Mouse (Mus musculus) hematopoietic stem cell, adult 5-6 weeks (primary cell): Measurements from ENCODE around the gene Aldh1b1. TPM values are rescaled to one million over a fixed set of nuclear protein-coding genes. Genes with fewer than 3 reads are reported as not detected.

ENCODE experiments used
- ATAC-seq, 2 experiments: fragments of 125-278 bp in 1 of 2; replicated peaks in 1 of 2; 2 replicates each; pipeline ENCODE4 v1.8.0; 2016 to 2017; ENCODE audit warnings: inconsistent platforms in 2 of 2, mild to moderate bottlenecking in 2 of 2, moderate number of reproducible peaks in 2 of 2, low read depth in 1 of 2, moderate TSS enrichment in 1 of 2; ENCODE audit not compliant: low FRiP score in 2 of 2, poor library complexity in 2 of 2, severe bottlenecking in 2 of 2, insufficient read depth in 1 of 2, low TSS enrichment in 1 of 2
- total RNA-seq: library from RNA; stranded (forward); fragments of 172-1452, 232-1000 nt; gene quantifications from 2 replicates; pipeline ENCODE4 v1.2.3, GENCODE M21; 2017

Gene Aldh1b1
- total RNA-seq, 1 experiment from 2014 or later: 19.5 TPM

DNA sequence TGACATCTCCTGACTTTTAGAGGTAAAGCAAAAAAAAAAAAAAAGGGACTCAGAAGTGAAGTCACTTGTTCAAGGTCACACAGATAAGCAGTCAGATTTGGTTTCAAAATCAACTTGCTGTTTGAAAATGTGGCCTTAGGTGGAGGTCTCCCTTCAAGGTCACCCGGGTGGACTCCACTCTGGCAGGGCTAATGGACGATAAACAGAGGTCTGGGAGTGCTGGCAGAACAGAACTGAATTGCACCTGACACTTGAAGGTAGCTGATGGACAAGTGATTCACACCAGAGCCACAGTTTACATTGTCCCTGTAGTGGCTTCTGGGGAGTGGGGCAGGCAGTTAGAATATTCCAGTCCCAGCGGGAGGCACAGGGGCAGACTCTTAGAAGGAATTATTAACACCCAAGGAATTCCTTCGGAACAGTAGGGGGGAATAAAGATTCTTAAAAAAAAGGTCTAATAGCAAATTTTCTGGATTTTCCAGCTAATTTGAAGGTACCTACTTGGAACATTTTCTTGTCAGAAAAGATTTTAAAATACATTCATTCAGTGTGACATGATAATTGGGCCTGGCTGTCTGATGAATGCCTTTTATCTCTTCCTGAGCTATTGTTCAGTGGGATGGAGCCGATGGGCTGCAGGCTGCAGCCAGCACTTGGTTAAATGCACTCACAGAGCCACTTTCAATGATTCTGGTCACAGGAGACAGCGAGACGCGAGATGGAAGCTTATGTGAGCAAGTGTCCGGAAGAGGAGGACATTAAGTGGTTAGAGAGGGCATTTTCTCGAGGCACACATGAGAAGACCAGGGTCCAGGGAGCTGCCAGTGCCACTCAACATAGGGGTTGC is 28.8 kb upstream of the Aldh1b1 start:
- no peak for ATAC-seq

DNA sequence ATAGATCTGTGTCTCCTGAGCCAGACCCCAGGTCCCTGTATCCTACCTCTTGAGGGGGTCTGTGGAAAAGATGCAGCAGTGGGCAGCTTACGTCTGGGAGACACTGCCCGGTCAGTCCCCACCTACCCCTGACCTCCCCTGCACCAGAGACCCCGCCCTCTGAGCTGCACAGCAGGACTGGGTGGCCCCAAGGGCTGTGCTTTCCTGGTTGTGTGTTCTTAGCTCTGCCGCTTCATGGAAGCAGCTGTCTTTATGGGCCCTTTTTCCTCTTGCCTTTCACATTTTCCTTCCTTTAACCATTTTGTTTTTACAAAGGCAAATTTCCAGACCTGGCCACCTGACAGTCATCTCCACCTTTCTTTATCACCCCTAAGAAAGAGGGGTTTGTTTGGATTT is 28.2 kb upstream of the Aldh1b1 start:
- no peak for ATAC-seq

DNA sequence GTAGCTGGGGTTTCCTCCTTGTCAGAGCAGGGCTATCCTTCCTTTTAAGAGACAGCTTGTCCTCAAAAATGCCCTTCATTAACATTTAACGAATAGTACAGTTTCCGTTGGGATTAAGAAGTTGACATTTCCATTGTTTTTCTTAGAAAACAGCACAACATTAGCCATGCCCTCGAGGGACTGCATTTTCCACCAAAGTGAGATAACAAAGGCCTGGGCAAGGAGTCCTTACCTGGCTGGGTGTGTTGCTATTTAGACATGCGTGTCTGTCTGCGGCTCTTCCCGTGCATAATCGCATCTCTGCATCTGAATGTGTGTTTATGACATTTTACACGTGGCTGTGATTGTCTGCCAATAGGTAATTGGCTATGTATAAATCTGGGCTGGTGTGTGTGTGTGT is 27.6 kb upstream of the Aldh1b1 start:
- no peak for ATAC-seq

DNA sequence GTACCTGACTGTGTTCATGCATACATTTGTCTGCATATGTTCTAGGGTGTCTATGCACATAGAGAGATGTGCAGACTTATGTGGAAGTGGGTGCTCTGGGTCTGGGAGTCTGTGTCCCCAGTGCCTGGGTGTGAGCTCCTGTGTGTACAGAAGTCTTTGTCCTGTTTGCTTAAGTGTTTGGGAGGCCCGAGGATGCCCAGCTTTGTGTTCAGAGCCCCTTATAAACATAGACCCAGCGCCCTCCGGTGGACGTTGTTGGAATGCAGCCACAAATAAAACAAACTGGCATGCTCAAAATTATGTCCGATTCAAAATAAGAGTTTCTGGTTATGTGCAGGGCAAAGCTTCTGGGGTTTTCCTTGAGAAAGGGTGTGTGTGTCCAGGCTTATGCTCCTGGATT is 27.2 kb upstream of the Aldh1b1 start:
- peak in 1 of 2 experiments; percentile 37; a peak in 1 of 4 replicates for ATAC-seq

DNA sequence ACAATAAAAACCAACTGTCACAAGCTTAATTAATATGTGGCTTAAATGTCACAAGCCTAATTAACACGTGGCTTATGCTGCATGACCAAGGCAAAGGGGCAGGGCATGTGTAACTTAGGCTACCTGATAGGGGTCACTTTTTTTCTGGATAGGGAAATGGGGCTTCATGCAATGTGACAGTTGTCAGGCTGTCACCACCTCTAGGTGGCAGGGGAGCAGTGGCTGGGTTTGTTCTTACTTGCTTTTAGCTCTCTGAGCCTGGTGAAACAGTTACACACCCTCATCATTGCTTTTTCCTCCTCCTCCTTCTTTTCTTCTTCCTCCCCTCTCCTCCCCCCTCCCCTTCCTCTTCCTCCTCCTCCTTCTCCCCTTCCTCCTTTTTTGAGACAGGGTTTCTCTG is 15.2 kb upstream of the Aldh1b1 start:
- ATAC-seq: no peak

DNA sequence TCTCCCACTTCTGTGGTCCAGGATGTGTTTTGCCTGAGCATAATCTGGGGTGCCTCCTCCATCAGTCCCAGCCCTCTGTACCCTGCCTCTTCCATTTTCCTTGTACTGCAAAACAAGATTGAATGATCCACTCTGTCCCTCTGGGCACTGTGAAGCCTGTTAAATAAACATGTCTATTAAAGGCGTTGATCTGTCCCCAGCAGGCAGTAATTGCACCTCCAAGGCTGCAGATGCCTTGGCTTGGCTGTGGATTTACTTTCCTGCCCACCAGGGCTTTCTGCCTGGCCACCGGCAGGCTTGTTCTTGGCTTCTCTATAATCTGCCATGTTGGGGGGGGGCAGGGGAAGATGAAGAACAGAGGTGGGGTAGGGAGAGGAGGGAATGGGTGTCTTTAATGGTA is 12.9 kb upstream of the Aldh1b1 start:
- ATAC-seq: no peak

DNA sequence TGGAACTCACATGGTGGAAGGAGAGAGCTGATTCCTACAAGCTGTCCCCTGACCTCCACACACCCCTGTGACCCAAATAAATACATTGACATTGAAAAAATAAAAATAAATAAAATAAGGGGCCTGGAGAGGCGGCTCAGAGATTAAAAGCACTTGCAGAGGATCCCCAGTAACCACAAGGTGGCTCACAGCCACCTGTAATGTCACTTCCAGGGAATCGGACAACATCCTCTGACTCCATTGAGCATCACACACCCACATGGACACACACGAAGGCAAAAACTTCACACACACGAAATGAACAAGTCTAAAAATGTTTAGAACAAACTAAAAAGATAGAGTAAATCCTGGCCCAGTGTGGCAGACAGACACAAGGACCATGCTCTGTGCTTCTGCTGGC is 12.1 kb upstream of the Aldh1b1 start:
- ATAC-seq: no peak

DNA sequence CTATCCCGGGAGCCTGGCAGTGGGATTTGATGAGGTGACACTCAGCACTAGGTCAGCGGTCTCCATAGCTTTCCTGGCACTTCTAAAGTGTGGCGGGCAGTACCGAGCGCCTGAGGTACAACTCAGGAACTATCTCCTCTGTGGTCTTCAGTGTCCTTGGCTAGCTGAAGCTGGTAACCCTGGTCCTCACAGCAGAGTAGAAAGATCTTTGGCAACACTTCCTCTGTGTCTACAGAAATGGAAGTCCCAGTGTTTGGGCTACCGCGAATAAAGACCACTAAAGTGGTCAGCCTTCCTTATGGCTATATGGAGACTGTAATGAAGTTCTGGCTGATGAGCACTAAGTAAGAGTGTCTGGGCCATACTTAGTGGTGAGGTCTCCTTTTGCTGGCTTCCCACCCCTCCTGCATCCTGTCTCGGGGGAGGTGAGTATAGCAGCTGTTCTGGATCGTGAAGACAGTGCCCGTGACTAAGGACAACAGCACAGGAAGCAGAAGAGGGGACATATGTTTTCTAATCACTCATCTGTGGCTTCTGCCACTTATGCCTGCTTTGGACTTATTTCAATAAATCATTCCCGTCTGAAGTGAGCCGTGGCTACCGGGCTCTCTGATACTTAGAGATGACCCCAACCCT is 10.3 kb upstream of the Aldh1b1 start:
- peak in 1 of 2 experiments; percentile 17; a peak in 1 of 4 replicates for ATAC-seq

DNA sequence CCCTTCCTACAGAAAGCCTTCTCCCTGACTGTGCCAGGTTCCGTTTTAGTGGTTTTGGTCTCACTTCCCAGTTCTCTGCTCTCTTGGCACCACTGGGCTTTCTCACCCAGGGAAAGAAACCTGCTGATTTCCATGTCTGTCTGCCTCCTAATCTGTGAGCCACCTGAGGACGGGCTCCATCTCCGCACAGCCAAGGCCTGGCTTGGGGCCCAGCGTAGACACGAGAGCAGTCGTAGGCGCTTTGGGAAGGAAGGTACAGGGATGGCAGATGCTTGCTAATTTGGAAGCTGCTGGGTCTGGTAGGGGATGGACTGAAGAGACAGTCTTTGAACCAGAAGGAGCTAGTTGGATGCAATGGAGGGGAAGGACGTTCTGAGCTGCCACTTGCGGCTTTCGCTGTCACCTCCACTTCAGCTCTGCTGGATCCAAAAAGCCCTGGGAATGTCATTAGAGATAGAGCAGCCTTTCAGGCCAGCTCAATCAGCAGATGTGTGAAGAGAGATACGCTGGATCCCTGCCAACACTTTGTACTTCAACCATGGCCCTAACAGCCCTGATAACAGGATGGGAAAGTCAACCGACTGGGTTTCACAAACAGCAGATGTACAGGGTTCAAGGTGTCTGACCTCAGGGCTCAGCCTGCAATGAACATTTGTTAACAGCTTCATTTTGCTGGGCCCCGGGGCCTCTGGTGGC is 9.4 kb upstream of the Aldh1b1 start:
- 0 out of 4 replicates have a peak, but pooled peaks of 1 of the 2 experiments have one; percentile 18 for ATAC-seq

DNA sequence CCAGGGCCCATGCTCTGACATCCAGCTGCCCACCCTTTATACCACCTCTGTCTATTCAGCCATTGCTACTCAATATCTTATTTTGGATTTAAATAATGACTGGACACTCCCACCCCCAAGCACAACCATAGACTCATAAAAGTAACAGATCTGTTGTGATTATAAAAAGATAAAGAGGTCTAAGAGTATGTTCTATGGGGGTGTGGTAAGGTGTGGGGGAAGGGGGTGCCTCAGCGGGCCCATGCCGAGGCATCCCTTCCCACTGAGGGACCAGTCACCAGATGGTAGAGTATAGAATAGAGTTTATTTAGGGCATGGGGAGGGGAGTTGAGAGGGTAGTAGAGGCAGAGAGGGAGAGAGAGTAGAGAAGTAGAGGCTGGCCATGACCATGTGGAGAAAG is 8.8 kb upstream of the Aldh1b1 start:
- no peak for ATAC-seq

DNA sequence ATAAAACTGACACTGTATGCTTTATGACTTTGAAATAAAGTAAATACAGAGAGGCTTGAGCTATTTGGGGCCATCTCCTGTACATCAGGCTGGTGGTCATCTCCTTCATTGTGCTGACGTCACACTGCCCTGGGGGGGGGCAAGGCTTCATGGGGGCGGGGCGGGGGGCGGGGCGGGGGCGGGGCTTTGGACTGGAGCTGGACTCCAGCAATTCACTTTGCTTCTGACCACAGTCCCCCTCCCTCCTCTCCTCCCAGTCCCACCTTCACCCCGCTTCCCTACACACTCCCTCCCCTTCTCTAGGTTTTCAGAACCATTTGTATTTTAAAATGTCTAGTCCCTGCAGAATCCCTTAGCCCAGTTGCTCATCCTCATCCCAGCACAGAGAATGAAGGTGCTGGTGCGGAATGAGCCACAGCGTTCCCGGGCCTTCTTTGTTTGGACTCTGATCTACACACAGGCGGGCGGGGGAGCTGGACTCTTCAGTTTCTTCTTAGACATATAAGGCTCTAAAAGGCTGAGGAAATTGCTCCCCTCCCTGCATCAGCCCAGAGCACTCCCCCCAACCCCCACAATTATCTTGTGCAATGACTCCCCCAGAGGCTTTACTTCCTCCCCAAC is 3.5 kb upstream of the Aldh1b1 start:
- peak in 1 of 2 experiments; percentile 25; a peak in 1 of 4 replicates for ATAC-seq

DNA sequence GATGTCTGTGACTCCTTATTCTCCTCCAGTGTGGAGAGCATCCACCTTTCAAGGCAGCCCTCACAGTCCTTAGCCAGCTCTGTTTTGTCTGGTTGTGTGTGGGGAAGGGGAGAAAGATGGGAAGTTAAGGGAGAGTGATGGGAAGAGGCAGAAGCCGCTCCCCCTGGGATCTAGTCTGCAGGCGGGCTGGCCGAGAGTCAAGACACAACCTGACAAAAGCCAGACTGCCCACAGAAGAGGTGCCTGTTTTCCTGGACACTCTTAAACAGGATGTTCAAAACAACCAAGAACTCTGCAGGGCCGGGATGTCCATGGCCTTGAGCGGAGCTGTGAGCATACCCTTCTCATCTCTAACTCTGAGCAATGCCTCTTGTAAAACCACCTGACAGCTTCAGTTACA is 2.1 kb upstream of the Aldh1b1 start:
- ATAC-seq: no peak

DNA sequence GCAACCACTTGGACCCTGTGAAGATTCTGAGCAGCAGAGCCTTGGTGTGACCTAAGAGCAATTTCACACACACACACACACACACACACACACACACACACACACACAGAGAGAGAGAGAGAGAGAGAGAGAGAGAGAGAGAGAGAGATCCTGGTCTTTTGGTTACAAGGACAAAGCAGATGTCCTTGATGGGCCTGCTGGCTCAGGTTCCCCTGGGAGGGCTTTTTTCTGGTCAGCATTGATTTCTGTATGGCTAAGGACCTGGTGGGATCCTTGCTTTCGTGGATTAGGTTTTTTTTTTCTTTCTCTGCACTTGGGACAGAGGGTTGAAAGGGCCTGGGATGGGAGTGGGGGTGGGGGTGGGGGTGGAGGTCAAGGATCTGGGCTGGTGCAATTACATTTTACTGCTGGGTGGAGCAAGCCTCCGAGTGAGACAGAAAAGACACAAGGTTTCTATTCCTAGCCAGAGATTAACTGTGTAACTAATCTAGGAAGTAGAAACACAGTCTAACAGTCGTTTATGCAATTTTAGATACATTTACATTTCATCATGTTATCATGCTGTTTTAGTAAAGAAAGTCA is 1.2 kb downstream of the Aldh1b1 start:
- no peak for ATAC-seq

DNA sequence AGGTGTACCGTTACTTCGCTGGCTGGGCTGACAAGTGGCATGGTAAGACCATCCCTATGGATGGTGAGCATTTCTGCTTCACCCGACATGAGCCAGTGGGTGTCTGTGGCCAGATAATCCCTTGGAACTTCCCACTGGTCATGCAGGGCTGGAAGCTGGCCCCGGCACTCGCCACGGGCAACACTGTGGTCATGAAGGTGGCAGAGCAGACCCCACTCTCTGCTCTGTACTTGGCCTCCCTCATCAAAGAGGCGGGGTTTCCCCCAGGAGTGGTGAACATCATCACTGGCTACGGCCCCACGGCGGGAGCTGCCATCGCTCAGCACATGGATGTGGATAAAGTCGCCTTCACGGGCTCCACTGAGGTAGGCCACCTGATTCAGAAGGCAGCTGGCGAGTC is 4.1 kb downstream of the Aldh1b1 start:
- no peak for ATAC-seq

DNA sequence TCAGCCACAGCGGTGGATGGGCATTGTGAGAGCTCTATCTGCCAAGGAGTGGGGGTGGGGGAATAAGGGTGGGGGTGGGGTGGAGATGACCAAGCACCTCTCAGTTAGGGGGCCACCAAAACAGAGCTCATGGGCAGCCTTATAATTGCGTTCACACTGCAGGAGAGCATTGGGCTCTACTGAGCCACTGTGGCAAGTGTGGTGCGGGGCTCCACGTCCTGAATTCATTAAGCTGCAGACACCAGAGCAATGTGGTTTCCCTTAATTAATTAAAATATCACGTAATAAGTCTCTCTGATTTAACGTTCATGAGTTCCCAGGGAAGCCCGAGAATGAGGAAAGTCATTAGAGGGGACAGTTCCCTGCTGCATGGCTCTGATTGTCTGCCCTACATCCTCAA is 9.2 kb downstream of the Aldh1b1 start:
- ATAC-seq: no peak

DNA sequence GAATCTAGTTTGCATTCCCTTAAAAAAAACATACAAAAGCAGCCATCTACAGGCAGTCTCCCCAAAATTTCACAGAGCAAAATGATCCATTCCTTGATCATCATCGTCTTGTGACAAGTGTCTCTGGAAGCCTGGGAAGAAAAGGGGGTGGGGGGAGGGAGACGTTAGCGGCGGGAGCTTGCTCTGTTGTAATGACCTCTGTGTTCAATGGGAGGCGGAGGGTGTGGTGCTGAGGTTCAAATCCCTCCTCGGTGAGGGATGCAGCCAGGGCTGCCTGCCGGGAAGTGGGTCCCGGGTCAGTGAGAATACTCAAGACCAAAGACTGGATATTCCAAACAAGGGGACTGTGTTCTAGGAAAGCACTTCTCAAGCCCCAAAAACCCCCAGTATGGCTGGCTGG is 12.4 kb downstream of the Aldh1b1 start:
- ATAC-seq: no peak

DNA sequence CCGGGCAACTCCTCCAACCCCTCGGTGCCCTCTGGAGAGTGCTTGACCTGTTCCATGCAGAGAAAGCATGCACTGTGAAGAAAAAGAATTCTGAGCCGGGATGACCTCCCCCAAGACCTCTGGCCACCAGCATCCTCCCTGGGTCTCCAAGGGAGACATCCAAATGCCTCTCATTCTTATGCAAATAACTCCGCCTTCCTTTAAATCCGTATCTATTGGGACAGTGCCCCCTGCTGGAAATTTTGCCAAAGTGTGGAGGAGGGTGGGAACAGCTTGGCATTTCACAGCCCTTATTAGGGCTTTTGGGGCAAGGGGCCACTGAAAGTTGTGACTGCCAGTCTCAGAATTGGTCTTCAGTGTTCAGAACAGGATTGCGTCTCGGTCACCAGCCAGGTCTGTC is 16.7 kb downstream of the Aldh1b1 start:
- no peak for ATAC-seq
